ENCODE assay signal across 20 mouse cellular contexts in genomic region chr7:24897224-24897623, GRCm38 (mm10). TPM values are rescaled to one million over a fixed set of nuclear protein-coding genes. Genes with fewer than 3 reads are reported as not detected.
DNase-seq lines count a peak whose midpoint lies in the region; ATAC-seq and TF ChIP-seq lines count a peak whose summit lies in the region.
"Had no signal": no experiment of that assay in that cellular context is flagged by ENCODE, and none has a peak within 500 bp of the region (broad histone marks: within the 10 kb centered on the region; RNA-seq: fewer than 3 reads in every experiment).

Gene Cd79a, plus strand, starts transcription at chr7:24897381.

- 0 out of 2 replicates have a peak within 1 kb of the TSS, but pooled peaks have one; percentile 17 for H3K9ac ChIP-seq in liver, embryonic 13.5 days
- H3K9ac ChIP-seq: hindbrain, embryonic 12.5 days; limb, embryonic 15.5 days; midbrain, embryonic 15.5 days; neural tube, embryonic 13.5 days; stomach, embryonic 15.5 days had no signal

- no peaks in the 10 kb centered on the region for H3K9me3 ChIP-seq in liver, embryonic 13.5 days (replicated peaks)
- no peaks in the 10 kb centered on the region for H3K9me3 ChIP-seq in E14TG2a.4 (ENCODE audit: low read length)
- H3K9me3 ChIP-seq: hindbrain, embryonic 12.5 days; limb, embryonic 15.5 days; midbrain, embryonic 15.5 days; neural tube, embryonic 13.5 days; stomach, embryonic 15.5 days had no signal

- ATAC-seq in liver, embryonic 13.5 days (ENCODE audit: low read depth) = no peak
- no peak for ATAC-seq in inflammation-experienced regulatory T-cells, adult 6 months
- ATAC-seq: forebrain, embryonic 16.5 days; intestine, embryonic 16.5 days; midbrain, embryonic 15.5 days had no signal

- DNase-seq in liver, embryonic 13.5 days = no peak
- DNase-seq in liver = no peak
- peak; percentile 51 to 69 for DNase-seq in spleen, postnatal 14 days (ENCODE audit: low spot score in 2 of 2)
- DNase-seq in heart, adult 8-10 months (ENCODE audit: low spot score) = no peak
- DNase-seq in frontal cortex, postnatal 36 days (ENCODE audit: low spot score in 2 of 2) = no peak
- DNase-seq: cerebellum, adult 18-20 months; gastrocnemius, postnatal 14 days; kidney, postnatal 36 days; thymus, postnatal 36 days had no signal

- no peak within 1 kb of the TSS for H3K4me2 ChIP-seq in liver, embryonic 13.5 days
- H3K4me2 ChIP-seq: hindbrain, embryonic 12.5 days; limb, embryonic 15.5 days; midbrain, embryonic 15.5 days; neural tube, embryonic 13.5 days; stomach, embryonic 15.5 days had no signal

- no peaks in the 10 kb centered on the region for H3K27me3 ChIP-seq in liver, embryonic 13.5 days
- no peaks in the 10 kb centered on the region for H3K27me3 ChIP-seq in E14TG2a.4 (ENCODE audit: insufficient read depth, low read length)
- H3K27me3 ChIP-seq: hindbrain, embryonic 12.5 days; limb, embryonic 15.5 days; midbrain, embryonic 15.5 days; neural tube, embryonic 13.5 days; stomach, embryonic 15.5 days had no signal

- no peak within 1 kb of the TSS for H3K27ac ChIP-seq in liver, embryonic 13.5 days
- H3K27ac ChIP-seq: hindbrain, embryonic 12.5 days; limb, embryonic 15.5 days; midbrain, embryonic 15.5 days; neural tube, embryonic 13.5 days; stomach, embryonic 15.5 days had no signal

- no peak for TF ChIP-seq CTCF in E14TG2a.4 (conservative IDR thresholded peaks at IDR 0.05; ENCODE audit: low read length)

- no peak within 1 kb of the TSS for H3K4me3 ChIP-seq in liver, embryonic 13.5 days (replicated peaks)
- peak within 1 kb of the TSS; percentile 50 for H3K4me3 ChIP-seq in E14TG2a.4 (replicated peaks; ENCODE audit: low read length)
- H3K4me3 ChIP-seq: hindbrain, embryonic 12.5 days; limb, embryonic 15.5 days; midbrain, embryonic 15.5 days; neural tube, embryonic 13.5 days; stomach, embryonic 15.5 days had no signal

- no peaks in the 10 kb centered on the region for H3K36me3 ChIP-seq in liver, embryonic 13.5 days
- no peaks in the 10 kb centered on the region for H3K36me3 ChIP-seq in E14TG2a.4 (ENCODE audit: insufficient read depth, low read length)
- H3K36me3 ChIP-seq: hindbrain, embryonic 12.5 days; limb, embryonic 15.5 days; midbrain, embryonic 15.5 days; neural tube, embryonic 13.5 days; stomach, embryonic 15.5 days had no signal

- WGBS in liver, embryonic 13.5 days (ENCODE audit: insufficient replicate concordance) = 61% methylated on average over 12 of the region's 12 CpGs

- H3K4me1 ChIP-seq in liver, embryonic 13.5 days (replicated peaks) = peaks cover 26% of the 10 kb centered on the region
- peaks cover 59% of the 10 kb centered on the region for H3K4me1 ChIP-seq in E14TG2a.4 (replicated peaks; ENCODE audit: low read depth, low read length)
- H3K4me1 ChIP-seq: hindbrain, embryonic 12.5 days; midbrain, embryonic 15.5 days; stomach, embryonic 15.5 days had no signal

RNA-seq across cellular contexts. Expression of gene Cd79a, which starts in this region (rescaled TPM):
- polyA plus RNA-seq in liver, embryonic 13.5 days (2015; fragmentation: Nextera tagmentation; extraction: Ambion mirVana) = 0.51 and 0.61 TPM in 2 replicates
- 10 to 100 TPM in 2 of 3 experiments, 1 to 10 TPM in 1; 2.2 to 13.5 (median 10.8) TPM for polyA plus RNA-seq in inflammation-experienced regulatory T-cells, adult 6 months (2017; shearing (Covaris generic))
- total RNA-seq in heart, adult 8-10 months (2022) = 1 to 10 TPM in 1 of 4 experiments, under 1 TPM in 3; 0.35 to 2.1 (median 0.66) TPM
- total RNA-seq: common myeloid progenitor, adult 5-6 weeks had no signal
- polyA plus RNA-seq: heart, embryonic 14.5 days had no signal

Comparison
In these comparisons a context has a peak if more than half of its experiments do, and no peak if none do; other contexts are left out.
1. DNase-seq: peak in spleen, postnatal 14 days (2 of 2); none in liver, embryonic 13.5 days (single experiment), liver (single experiment), heart, adult 8-10 months (single experiment) and frontal cortex, postnatal 36 days (0 of 2).